10 mouse cellular contexts compared by ENCODE assay signal in genomic region chr4:55604915-55605314, GRCm38 (mm10).
DNase-seq lines count a peak whose midpoint lies in the region; ATAC-seq and TF ChIP-seq lines count a peak whose summit lies in the region.
"Had no signal": no experiment of that assay in that cellular context is flagged by ENCODE, and none has a peak within 500 bp of the region (broad histone marks: within the 10 kb centered on the region; RNA-seq: fewer than 3 reads in every experiment).

No protein-coding gene starts in this region.

- no peak for ATAC-seq in kidney, embryonic 16.5 days (ENCODE audit: low FRiP score, low TSS enrichment)
- peak; percentile 91 for ATAC-seq in intestine, postnatal 0 days
- ATAC-seq in midbrain, embryonic 11.5 days (ENCODE audit: low FRiP score): no peak

- DNase-seq in kidney, adult 2 months: peak; percentile 88
- DNase-seq in lung, adult 2 months: peak; percentile 48
- DNase-seq in thymus, postnatal 4 days: no peak
- no peak for DNase-seq in T-cell, adult 2 months (ENCODE audit: low spot score)
- DNase-seq in midbrain, embryonic 11.5 days (ENCODE audit: low spot score, missing footprints): no peak
- no peak for DNase-seq in cerebellum, adult 11 months

- no peaks in the 10 kb centered on the region for H3K36me3 ChIP-seq in kidney, adult 2 months (ENCODE audit: control insufficient read depth, insufficient read depth, low read length)
- no peaks in the 10 kb centered on the region for H3K36me3 ChIP-seq in kidney, embryonic 16.5 days (ENCODE audit: insufficient read depth, low read length)
- no peaks in the 10 kb centered on the region for H3K36me3 ChIP-seq in intestine, postnatal 0 days (ENCODE audit: control insufficient read depth, insufficient read depth)
- no peaks in the 10 kb centered on the region for H3K36me3 ChIP-seq in midbrain, embryonic 11.5 days (ENCODE audit: control insufficient read depth, insufficient read depth, low read length)
- H3K36me3 ChIP-seq: embryonic facial prominence, embryonic 13.5 days; limb, embryonic 13.5 days had no signal

- TF ChIP-seq POLR2A in kidney, adult 2 months (IDR thresholded peaks at IDR 0.05; ENCODE audit: low read depth, low read length): no peak
- TF ChIP-seq POLR2A in lung, adult 2 months (IDR thresholded peaks at IDR 0.05; ENCODE audit: borderline replicate concordance, extremely low read depth, low read depth, low read length): no peak

- H3K27me3 ChIP-seq in kidney, adult 2 months (replicated peaks; ENCODE audit: control insufficient read depth, insufficient read depth, low read length): no peaks in the 10 kb centered on the region
- no peaks in the 10 kb centered on the region for H3K27me3 ChIP-seq in kidney, embryonic 16.5 days (ENCODE audit: insufficient read depth, low read length)
- no peaks in the 10 kb centered on the region for H3K27me3 ChIP-seq in intestine, postnatal 0 days (replicated peaks; ENCODE audit: control insufficient read depth, insufficient read depth, low read length)
- H3K27me3 ChIP-seq in midbrain, embryonic 11.5 days (ENCODE audit: control insufficient read depth, insufficient read depth, low read length): no peaks in the 10 kb centered on the region
- H3K27me3 ChIP-seq: embryonic facial prominence, embryonic 13.5 days; limb, embryonic 13.5 days had no signal

- no peaks in the 10 kb centered on the region for H3K9me3 ChIP-seq in kidney, embryonic 16.5 days (ENCODE audit: low read length)
- no peaks in the 10 kb centered on the region for H3K9me3 ChIP-seq in intestine, postnatal 0 days (ENCODE audit: control insufficient read depth)
- no peaks in the 10 kb centered on the region for H3K9me3 ChIP-seq in midbrain, embryonic 11.5 days (ENCODE audit: control insufficient read depth, low read length)
- H3K9me3 ChIP-seq: embryonic facial prominence, embryonic 13.5 days; limb, embryonic 13.5 days had no signal

- WGBS in kidney, adult 2 months: 41% methylated on average over 11 of the region's 11 CpGs
- 75% methylated on average over 11 of the region's 11 CpGs for WGBS in kidney, embryonic 16.5 days
- WGBS in intestine, postnatal 0 days: 36% methylated on average over 11 of the region's 11 CpGs
- WGBS in lung, adult 2 months: 46% methylated on average over 11 of the region's 11 CpGs
- WGBS in midbrain, embryonic 11.5 days: 91% methylated on average over 11 of the region's 11 CpGs

- TF ChIP-seq CTCF in kidney, adult 2 months (conservative IDR thresholded peaks at IDR 0.05; ENCODE audit: insufficient read depth, insufficient read length, low read depth, low read length): no peak
- no peak for TF ChIP-seq CTCF in intestine, postnatal 0 days (IDR thresholded peaks at IDR 0.05; ENCODE audit: low read depth)
- no peak for TF ChIP-seq CTCF in lung, adult 2 months (IDR thresholded peaks at IDR 0.05; ENCODE audit: insufficient read depth, low read length)

- no peak overlapping the region for H3K4me2 ChIP-seq in kidney, embryonic 16.5 days (replicated peaks; ENCODE audit: low read depth, low read length)
- H3K4me2 ChIP-seq in intestine, postnatal 0 days (replicated peaks; ENCODE audit: low read depth): peak overlapping the region; percentile 31; the same call in 1 of the 2 replicates
- H3K4me2 ChIP-seq in midbrain, embryonic 11.5 days: no peak overlapping the region
- H3K4me2 ChIP-seq: embryonic facial prominence, embryonic 13.5 days; limb, embryonic 13.5 days had no signal

- H3K27ac ChIP-seq in kidney, adult 2 months (ENCODE audit: insufficient read depth, low read depth, low read length): peak overlapping the region; percentile 53; the same call in 1 of the 2 replicates
- no peak overlapping the region for H3K27ac ChIP-seq in kidney, embryonic 16.5 days (ENCODE audit: low read length)
- H3K27ac ChIP-seq in intestine, postnatal 0 days (ENCODE audit: low read depth, low read length): peak overlapping the region; percentile 70
- no peak overlapping the region for H3K27ac ChIP-seq in midbrain, embryonic 11.5 days (ENCODE audit: low read depth, low read length)
- H3K27ac ChIP-seq: embryonic facial prominence, embryonic 13.5 days; limb, embryonic 13.5 days had no signal

- no peak overlapping the region for H3K9ac ChIP-seq in kidney, embryonic 16.5 days (replicated peaks; ENCODE audit: low read length)
- H3K9ac ChIP-seq in intestine, postnatal 0 days (ENCODE audit: low read depth, low read length): no peak overlapping the region
- no peak overlapping the region for H3K9ac ChIP-seq in midbrain, embryonic 11.5 days (ENCODE audit: low read length)
- H3K9ac ChIP-seq: embryonic facial prominence, embryonic 13.5 days; limb, embryonic 13.5 days had no signal

- H3K4me1 ChIP-seq in kidney, adult 2 months (ENCODE audit: control insufficient read depth, insufficient read depth, low read length): no peaks in the 10 kb centered on the region
- H3K4me1 ChIP-seq in kidney, embryonic 16.5 days (ENCODE audit: insufficient read depth, low read length): no peaks in the 10 kb centered on the region
- 0 out of 2 replicates have a peak, but pooled peaks cover 4% of the 10 kb centered on the region for H3K4me1 ChIP-seq in intestine, postnatal 0 days (replicated peaks; ENCODE audit: control insufficient read depth, insufficient read depth, low read length)
- peaks cover 7% of the 10 kb centered on the region for H3K4me1 ChIP-seq in lung, adult 2 months (ENCODE audit: control insufficient read depth, insufficient read depth, low read length)
- H3K4me1 ChIP-seq in midbrain, embryonic 11.5 days (ENCODE audit: control insufficient read depth, insufficient read depth, low read length): no peaks in the 10 kb centered on the region
- H3K4me1 ChIP-seq: embryonic facial prominence, embryonic 13.5 days; limb, embryonic 13.5 days had no signal

- H3K4me3 ChIP-seq in kidney, adult 2 months (ENCODE audit: insufficient read depth, low read depth, low read length): no peak overlapping the region
- H3K4me3 ChIP-seq in kidney, embryonic 16.5 days (ENCODE audit: low read length): no peak overlapping the region
- no peak overlapping the region for H3K4me3 ChIP-seq in intestine, postnatal 0 days (ENCODE audit: low read depth, low read length)
- H3K4me3 ChIP-seq in lung, adult 2 months (replicated peaks; ENCODE audit: extremely low read depth, low read depth, low read length): no peak overlapping the region
- H3K4me3 ChIP-seq in midbrain, embryonic 11.5 days (ENCODE audit: low read depth, low read length): no peak overlapping the region
- H3K4me3 ChIP-seq: embryonic facial prominence, embryonic 13.5 days; limb, embryonic 13.5 days had no signal

Comparison
In these comparisons a context has a peak if more than half of its experiments do, and no peak if none do; other contexts are left out.
1. H3K27ac ChIP-seq: peak in kidney, adult 2 months (single experiment) and intestine, postnatal 0 days (single experiment); none in kidney, embryonic 16.5 days (single experiment) and midbrain, embryonic 11.5 days (single experiment).
2. DNase-seq: peak in kidney, adult 2 months (single experiment) and lung, adult 2 months (single experiment); none in thymus, postnatal 4 days (single experiment), T-cell, adult 2 months (single experiment), midbrain, embryonic 11.5 days (single experiment) and cerebellum, adult 11 months (single experiment).